Mouse (Mus musculus) heart, postnatal 0 days (tissue): ENCODE results near the gene Pik3r6.

Experiments used
- CTCF ChIP-seq: IDR thresholded peaks from 2 replicates; pipeline ENCODE4 v1.5.1; 2016; ENCODE audit warnings: antibody characterized with exemption, control low read depth, low read depth
- EP300 ChIP-seq: IDR thresholded peaks from 2 replicates; pipeline ENCODE4 v1.6.1; 2016; ENCODE audit warnings: antibody characterized with exemption, low read depth

DNA sequence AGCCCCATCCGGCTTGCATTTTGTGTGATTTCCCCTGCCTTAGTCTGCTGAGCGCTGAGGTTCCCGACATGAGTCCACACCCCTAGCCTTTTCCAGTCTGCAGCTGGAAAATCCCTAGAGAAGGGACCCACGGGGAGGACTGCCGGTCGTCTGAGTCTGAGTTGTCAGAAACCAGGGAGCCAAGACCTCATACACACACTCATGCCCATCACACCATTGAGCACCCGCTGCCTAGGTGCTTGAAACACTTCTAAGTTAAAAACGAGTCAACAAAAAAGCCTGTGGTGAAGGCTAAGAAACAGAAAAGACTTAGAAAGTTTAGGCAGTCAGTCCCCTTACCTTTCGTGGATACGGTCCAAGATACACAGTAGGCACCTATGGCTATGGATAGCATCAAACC, 15.1 kb upstream of the Pik3r6 start:
- TF ChIP-seq CTCF (no peak), EP300 (no peak)
